Mouse (Mus musculus) testis, adult 2 months (tissue): ENCODE results near the gene Kcnip3.

Source experiments
- CTCF ChIP-seq: fragments of 200-500 bp; IDR thresholded peaks from 2 replicates; pipeline ENCODE4 v1.5.1; 2012; ENCODE audit warnings: low read depth, mild to moderate bottlenecking, inconsistent platforms, low read length, moderate library complexity; ENCODE audit not compliant: control insufficient read depth, insufficient read depth, insufficient replicate concordance
- POLR2A ChIP-seq: fragments of 200-500 bp; IDR thresholded peaks from 2 replicates; pipeline ENCODE4 v1.6.1; 2012; ENCODE audit warnings: low read depth, mild to moderate bottlenecking, inconsistent platforms, low read length, moderate library complexity; ENCODE audit not compliant: control insufficient read depth

DNA sequence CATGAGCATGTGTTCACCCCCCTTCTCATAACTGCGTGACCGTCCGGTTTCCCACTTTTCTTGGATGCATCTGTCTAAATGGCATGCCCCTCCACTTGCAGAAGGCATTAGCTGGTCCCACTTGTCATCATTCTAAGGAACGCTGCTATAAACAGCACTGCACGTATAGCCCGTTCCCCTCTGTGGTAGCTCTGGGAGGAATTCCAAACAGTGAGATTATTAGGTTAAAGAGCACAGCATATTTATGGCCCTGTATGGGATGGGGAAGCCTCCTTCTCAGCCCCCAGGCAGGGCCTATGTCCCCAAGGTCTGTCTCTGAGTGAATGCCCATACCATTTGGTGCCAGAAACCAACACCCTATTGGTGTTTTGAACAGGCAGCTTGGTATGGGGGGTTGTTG lies 110.8 kb downstream of the Kcnip3 start:
- TF ChIP-seq CTCF (no peak), POLR2A (no peak)
